Mouse (Mus musculus): ENCODE measurements around the gene Wdr5b.

Gene Wdr5b

DNA sequence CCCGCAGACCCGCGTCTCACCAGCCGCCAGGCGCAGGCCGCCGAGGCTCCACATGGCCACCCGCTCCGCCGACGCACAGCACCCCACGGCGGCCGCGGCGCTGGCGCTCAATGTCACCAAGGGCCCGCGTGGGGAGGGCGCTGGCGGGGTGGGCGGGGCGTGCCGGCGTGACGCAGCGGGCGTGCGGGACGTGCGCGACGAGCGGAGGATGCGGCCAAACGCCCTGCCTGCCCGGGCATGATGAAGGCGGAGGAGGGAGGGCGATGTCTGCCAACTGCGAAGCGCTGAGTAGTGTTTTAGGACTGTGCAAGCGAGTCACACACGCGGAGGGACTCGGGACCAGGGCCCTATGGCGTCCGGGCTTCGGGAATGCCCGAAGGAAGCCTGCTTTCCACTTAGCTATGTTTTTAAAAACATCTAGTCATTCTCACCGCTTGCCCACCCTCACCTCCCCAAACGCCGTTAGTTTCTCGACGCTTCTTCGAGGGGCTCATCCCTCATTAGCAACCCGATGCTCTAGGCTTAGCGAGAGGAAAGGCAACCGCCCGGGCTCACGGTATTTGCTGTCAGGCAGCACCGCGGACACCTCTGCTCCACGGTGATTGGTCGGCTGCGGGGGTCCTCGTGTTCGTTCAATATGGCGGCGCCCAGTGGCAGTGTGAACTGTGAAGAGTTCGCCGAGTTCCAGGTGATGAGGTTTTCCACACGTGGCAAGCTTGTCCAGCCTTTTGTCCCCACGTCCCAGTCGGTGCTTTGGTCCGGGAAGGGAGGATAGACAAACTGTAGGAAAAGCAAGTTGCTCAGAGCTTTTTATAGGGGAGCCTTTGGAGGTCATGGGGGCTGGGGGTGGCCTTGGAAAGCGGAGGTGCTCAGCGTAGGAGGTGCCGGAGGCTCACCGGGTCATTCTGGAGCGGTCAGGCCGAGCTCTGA is 30.7 kb downstream of the Wdr5b start, which contains the start of the genes Fam162a and Ccdc58:
TSS of gene Fam162a (minus strand) at position 145 of the 930 bp plus-strand sequence.
TSS of gene Ccdc58 (plus strand) at position 236 of the 930 bp plus-strand sequence.
- DNase-seq, result peak; percentile 93

DNA sequence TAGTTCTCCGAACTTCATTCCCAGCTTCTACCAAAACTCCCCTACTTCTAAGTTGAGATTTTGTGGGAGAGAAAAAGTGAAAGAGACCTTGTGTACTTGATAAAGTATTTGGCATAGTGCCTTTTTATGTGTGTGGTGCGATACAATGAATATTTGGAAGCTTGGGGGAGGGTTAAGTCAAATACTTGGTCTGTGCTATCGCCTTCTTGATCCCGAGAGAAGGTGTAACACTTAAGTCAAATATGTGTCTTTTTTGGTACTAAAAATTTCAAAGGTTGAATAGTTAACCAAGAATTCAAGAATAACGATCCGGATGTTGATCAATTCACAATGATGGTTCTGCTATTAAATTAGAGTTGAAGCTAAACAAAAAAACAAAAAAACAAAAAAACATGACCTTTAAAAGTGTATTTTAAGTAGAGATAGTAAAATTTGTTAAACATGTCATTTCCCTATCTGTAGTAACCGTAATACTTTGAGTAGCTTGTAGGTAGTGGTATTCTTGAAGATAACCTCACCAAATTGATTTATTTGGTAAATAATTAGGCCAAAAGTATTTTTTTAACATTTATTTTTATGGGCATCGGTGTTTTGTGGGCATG is 31.5 kb downstream of the Wdr5b start:
- DNase-seq, result no peak

DNA sequence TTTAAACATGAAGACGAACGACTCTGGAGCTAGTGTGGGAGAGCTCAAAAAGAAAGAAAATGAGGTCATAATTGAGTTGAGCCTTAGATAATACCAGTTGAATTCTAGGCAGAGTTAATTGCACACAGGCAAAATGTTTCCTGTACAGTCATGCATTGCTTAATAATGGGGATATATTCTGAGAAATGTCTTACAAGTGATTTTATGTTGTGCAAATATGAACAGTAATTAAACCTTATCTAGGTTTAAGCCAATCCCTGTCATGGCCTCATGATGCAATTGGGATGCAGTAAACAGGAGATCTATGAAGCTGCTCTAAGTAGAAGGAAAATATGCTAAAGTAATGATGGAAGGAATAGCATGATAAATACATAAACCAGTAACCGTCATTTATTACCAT is 33.8 kb downstream of the Wdr5b start:
- no peak for DNase-seq

DNA sequence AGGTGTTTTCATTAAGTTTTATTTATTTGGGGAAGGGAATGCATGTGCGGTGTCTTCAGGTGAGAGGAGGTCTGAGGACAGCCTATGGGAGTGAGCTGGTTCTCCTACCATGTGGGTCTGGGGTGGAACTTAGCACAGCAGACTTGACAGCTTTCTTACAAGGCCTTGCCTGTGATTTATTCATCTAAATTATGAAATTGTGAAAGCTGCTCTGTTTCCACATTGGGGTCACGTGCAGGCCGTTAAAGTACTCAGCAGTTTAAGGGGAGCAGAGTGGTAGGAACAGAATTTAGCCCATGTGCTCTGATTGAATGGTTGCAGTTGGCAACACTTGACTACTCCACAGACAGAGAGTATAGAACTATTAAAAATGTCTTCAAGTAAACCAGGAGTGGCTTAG is 38.9 kb downstream of the Wdr5b start:
- DNase-seq, result no peak

DNA sequence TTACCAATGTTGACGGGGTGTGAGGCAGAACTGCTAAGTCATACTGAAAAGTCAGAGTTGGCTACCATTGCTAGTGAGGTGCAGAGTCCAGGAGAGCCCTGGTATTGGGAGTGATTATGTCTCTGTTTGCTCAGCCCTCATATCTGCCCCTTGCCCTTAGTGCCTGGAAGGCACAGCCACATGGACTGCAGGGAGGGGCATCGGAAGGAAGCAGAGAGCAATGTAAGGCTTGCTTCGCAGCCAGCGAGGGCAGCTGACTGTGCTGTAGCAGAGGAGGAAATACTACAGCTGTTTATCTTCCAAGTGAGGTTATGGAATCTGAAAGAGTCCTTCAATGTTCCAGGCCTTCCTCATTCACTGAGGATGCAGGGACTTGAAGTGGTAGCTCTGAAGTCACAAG is 46.9 kb downstream of the Wdr5b start:
- DNase-seq, result no peak

DNA sequence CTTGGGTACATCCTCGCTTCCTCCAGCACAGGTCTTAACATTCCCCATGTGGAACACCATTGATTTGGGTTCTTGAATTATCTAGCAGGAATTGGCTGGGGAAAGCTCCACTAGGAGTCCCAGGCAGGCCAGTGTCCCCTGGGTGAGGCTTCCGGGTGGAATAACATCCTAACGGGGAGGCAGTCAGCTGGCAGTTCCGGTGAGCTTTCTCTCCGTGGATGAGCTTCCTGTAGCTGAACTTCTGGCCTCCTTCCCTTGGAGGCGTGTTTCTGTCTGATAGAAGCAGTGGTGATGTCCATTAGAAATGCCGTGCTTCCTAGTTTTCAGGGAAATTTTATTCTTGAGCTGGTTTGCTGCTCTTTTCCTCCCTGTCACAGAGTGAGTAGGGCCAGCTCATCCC is 48.1 kb downstream of the Wdr5b start:
- peak; percentile 22 for DNase-seq

DNA sequence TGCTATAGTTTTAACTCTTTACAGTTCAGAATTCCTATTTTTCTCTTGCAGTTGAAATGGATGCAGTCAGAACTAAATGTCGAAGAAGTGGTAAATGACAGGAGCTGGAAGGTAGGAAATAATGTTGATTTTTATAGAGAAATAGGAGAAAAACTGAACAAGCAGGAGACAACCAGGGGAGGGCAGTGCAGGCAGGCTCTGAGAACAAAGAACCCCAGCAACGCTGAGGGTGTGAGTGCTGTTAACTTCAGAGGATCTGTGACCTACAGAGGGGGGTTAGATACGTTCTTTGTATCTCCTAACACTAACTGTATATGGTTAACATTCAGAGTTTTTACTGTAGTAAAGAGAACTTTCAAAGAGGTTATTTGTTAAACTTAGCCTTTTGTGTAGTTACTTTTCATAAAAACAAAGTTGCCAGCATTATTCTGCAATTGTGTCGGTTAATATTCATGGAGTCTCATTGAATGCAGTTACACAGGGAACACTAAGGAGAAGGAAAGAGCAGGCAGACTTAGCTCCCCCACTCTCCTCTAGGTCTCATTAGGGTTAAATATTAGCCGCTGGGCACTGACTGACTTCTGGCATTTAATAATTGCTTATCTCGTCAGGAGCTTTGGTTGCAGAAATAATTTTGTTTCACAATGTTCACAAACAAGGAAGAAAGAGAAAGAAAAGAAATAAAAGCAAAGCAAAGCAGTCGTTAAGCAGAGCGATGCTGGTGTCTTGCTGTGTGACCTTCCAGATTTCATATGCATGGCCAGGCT is 49.0 kb downstream of the Wdr5b start:
- DNase-seq, result no peak

DNA sequence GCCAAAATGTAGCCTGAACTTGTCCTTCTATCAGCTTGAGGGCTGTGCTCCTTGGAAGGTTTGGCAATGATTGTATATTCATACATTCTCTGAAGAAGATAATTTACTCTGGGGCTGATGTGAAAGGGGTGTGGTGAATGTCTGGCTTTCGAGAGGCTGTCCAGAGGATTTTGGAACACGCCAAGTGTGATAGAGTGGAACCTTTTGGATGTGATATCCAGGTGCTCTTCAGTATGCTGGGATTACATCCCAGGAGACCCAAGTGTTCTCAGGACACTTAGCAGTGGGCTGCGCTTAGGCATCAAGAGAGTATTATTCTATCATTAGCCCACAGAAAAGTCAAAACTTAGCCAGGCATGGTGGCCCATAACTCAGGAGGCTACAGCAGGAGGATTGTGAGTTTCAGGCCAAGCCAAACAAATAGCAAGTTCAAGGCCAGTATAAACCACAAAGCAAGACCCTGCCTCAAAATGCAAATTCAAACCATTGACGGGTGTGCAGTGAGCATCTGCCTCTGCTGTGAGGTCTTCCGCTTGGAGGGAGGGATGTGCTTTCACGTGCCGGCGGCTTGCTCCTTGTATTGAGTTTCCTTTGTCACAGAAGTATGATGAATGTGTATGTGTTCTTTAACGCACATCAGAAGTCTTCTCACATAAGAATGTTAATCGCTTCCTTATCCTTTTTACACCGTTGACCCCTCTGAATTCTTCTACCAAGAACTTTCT is 50.0 kb downstream of the Wdr5b start:
- DNase-seq, result no peak
